Mouse (Mus musculus) ES-E14 (cell line): ENCODE data around the gene Ttll8. TPM values are rescaled to one million over a fixed set of nuclear protein-coding genes. Genes with fewer than 3 reads are reported as not detected.

Source experiments
- DNase-seq: peaks from one replicate; pipeline ENCODE4 v3.0.0-alpha.2; 2013; ENCODE audit warnings: low read depth, low spot score
- H3K27ac ChIP-seq: 2 replicates; pipeline ENCODE4 v1.5.1; 2012; ENCODE audit warnings: low read depth, mild to moderate bottlenecking, low read length, moderate library complexity, mixed read lengths; ENCODE audit not compliant: poor library complexity, insufficient read depth, severe bottlenecking
- H3K36me3 ChIP-seq: 2 replicates; pipeline ENCODE4 v1.6.1; 2012; ENCODE audit warnings: mild to moderate bottlenecking, low read length, moderate library complexity, mixed read lengths; ENCODE audit not compliant: control insufficient read depth, poor library complexity, insufficient read depth, severe bottlenecking
- H3K4me1 ChIP-seq, 2 experiments: fragments of 150-350 bp in 1 of 2; sonication (generic) in 1 of 2; 2 replicates each; pipeline ENCODE4 v1.6.1; 2012; ENCODE audit warnings: low read length in 2 of 2, mild to moderate bottlenecking in 1 of 2, mixed read lengths in 1 of 2; ENCODE audit not compliant: control insufficient read depth in 2 of 2, insufficient read depth in 2 of 2, poor library complexity in 1 of 2
- H3K4me3 ChIP-seq, 2 experiments: fragments of 150-350 bp in 1 of 2; sonication (generic) in 1 of 2; 2 replicates each; pipeline ENCODE4 v1.5.1; 2012; ENCODE audit warnings: low read length in 2 of 2, low read depth in 1 of 2, mild to moderate bottlenecking in 1 of 2, mixed read lengths in 1 of 2; ENCODE audit not compliant: insufficient read depth in 1 of 2, poor library complexity in 1 of 2, severe bottlenecking in 1 of 2
- H3K9ac ChIP-seq: 2 replicates; pipeline ENCODE4 v1.6.1; 2012; ENCODE audit warnings: low read depth, mild to moderate bottlenecking, low read length, mixed read lengths; ENCODE audit not compliant: poor library complexity, insufficient read depth, severe bottlenecking
- H3K9me3 ChIP-seq: fragments of 150-350 bp; sonication (generic); 2 replicates; pipeline ENCODE4 v1.6.1; 2012; ENCODE audit warnings: low read depth, mild to moderate bottlenecking, low read length; ENCODE audit not compliant: control insufficient read depth, insufficient read depth
- CHD2 ChIP-seq: IDR thresholded peaks from 2 replicates; pipeline ENCODE4 v1.6.1; 2014; ENCODE audit warnings: mild to moderate bottlenecking, low read depth, low read length, inconsistent platforms
- HCFC1 ChIP-seq: IDR thresholded peaks from 2 replicates; pipeline ENCODE4 v1.6.1; 2012; ENCODE audit warnings: low read length, inconsistent platforms, borderline replicate concordance; ENCODE audit not compliant: insufficient read depth
- MAFK ChIP-seq: IDR thresholded peaks from 2 replicates; pipeline ENCODE4 v1.6.1; 2014; ENCODE audit warnings: mild to moderate bottlenecking, low read depth, low read length, inconsistent platforms; ENCODE audit not compliant: insufficient read depth
- ZC3H11A ChIP-seq: IDR thresholded peaks from 2 replicates; pipeline ENCODE4 v1.6.1; 2012; ENCODE audit warnings: low read depth, mild to moderate bottlenecking, inconsistent platforms, low read length, borderline replicate concordance
- ZNF384 ChIP-seq: IDR thresholded peaks from 2 replicates; pipeline ENCODE4 v1.6.1; 2012; ENCODE audit warnings: low read depth, low read length, inconsistent platforms
- in situ Hi-C, 2 experiments: fragments of 600-800 bp; cut with MboI; formaldehyde crosslinking; loops; one replicate each; pipeline ENCODE4 v1.15.1; 2025; ENCODE audit warnings: low sequenced_read_pairs in 2 of 2, inconsistent platforms in 1 of 2; ENCODE audit not compliant: unreplicated experiment in 2 of 2
- total RNA-seq: library from RNA; depleted of rRNA; stranded (reverse); fragments of 300-350 nt; gene quantifications from 2 replicates; pipeline ENCODE4 v1.2.3, GENCODE M21; 2012

Ttll8 gene
- total RNA-seq, 1 experiment: 0.13 TPM

GRCm38 (mm10) chr15:88854119-88854968 is 99.9 kb downstream of the Ttll8 start:
- TF ChIP-seq HCFC1: no peak
- 0 out of 2 replicates have a peak, but pooled peaks have one; percentile 45 for TF ChIP-seq MAFK
- Histone ChIP-seq H3K4me3 (peak overlapping the region in 1 of 2 experiments; percentile 13; a peak in 1 of 4 replicates), H3K36me3 (no peaks in the 10 kb centered on the region), H3K27ac (peak overlapping the region; percentile 55), H3K4me1 (peaks cover 12 to 42% of the 10 kb centered on the region in 2 experiments; a peak in 2 of 4 replicates), H3K9me3 (no peaks in the 10 kb centered on the region), H3K9ac (peak overlapping the region; percentile 48; the same call in 1 of the 2 replicates)
- no peak for DNase-seq
- in situ Hi-C loops: no loop called here

GRCm38 (mm10) chr15:88853106-88853505 is 101.1 kb downstream of the Ttll8 start:
- H3K4me1 ChIP-seq: peaks cover 12 to 40% of the 10 kb centered on the region in 2 experiments; a peak in 2 of 4 replicates
- no peak overlapping the region for H3K9ac ChIP-seq
- no peaks in the 10 kb centered on the region for H3K9me3 ChIP-seq
- in situ Hi-C loops: no loop called here
- H3K4me3 ChIP-seq: no peak overlapping the region
- H3K27ac ChIP-seq: no peak overlapping the region
- no peak for TF ChIP-seq ZC3H11A
- TF ChIP-seq MAFK: no peak
- no peak for TF ChIP-seq CHD2
- TF ChIP-seq ZNF384: no peak
- TF ChIP-seq HCFC1: no peak
- no peak for DNase-seq
- no peaks in the 10 kb centered on the region for H3K36me3 ChIP-seq

GRCm38 (mm10) chr15:88851507-88852149 is 102.6 kb downstream of the Ttll8 start:
- peaks cover 12 to 37% of the 10 kb centered on the region in 2 experiments; a peak in 2 of 4 replicates for H3K4me1 ChIP-seq
- no peak overlapping the region for H3K27ac ChIP-seq
- H3K4me3 ChIP-seq: no peak overlapping the region
- no peak overlapping the region for H3K9ac ChIP-seq
- DNase-seq: no peak
- TF ChIP-seq CHD2 (no peak), HCFC1 (no peak), ZC3H11A (no peak), MAFK (no peak), ZNF384 (no peak)
- in situ Hi-C loops: no loop called here
- H3K9me3 ChIP-seq: no peaks in the 10 kb centered on the region
- H3K36me3 ChIP-seq: no peaks in the 10 kb centered on the region

DNA sequence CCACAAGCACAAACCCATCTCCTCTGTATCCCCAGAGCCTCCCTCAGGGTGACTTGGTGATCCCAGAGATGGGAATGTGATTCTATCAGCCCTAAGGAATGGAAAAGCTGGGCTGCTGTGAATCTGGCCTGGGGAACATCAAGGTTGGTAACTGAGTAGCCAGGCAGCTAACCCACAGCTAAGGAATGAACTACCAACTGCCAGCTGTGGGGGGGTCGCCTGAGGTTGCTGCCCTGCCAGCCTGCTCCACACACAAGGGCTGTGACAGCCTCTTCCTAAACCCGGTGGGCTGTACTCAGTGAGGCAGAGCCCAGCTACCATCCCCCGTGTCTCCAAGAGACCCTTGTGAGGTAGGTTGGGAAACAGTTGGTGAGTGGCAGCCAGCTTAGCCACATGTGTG is 103.1 kb downstream of the Ttll8 start:
- TF ChIP-seq MAFK (no peak), ZC3H11A (no peak), HCFC1 (no peak), CHD2 (no peak), ZNF384 (no peak)
- H3K27ac ChIP-seq: no peak overlapping the region
- no peak overlapping the region for H3K9ac ChIP-seq
- H3K36me3 ChIP-seq: no peaks in the 10 kb centered on the region
- H3K9me3 ChIP-seq: no peaks in the 10 kb centered on the region
- no peak overlapping the region for H3K4me3 ChIP-seq
- no peak for DNase-seq
- H3K4me1 ChIP-seq: peaks cover 12 to 34% of the 10 kb centered on the region in 2 experiments; a peak in 2 of 4 replicates
- in situ Hi-C loops: no loop called here
